Mouse (Mus musculus) megakaryocyte, embryonic 14.5 days (primary cell): Measurements from ENCODE around the gene Dock4. TPM values are rescaled to one million over a fixed set of nuclear protein-coding genes. Genes with fewer than 3 reads are reported as not detected.
"Not testable (repeated sequence)": the region's sequence is repeated elsewhere in the genome, so short reads cannot be mapped to it uniquely, and the experiment has no call there.

ENCODE experiments used
- H3K27me3 ChIP-seq: replicated peaks from 2 replicates; pipeline ENCODE3; 2012; ENCODE audit warnings: inconsistent platforms
- H3K36me3 ChIP-seq: replicated peaks from 2 replicates; pipeline ENCODE3; 2012; ENCODE audit warnings: low read length, inconsistent platforms, mixed read lengths
- H3K4me1 ChIP-seq: 2 replicates; pipeline ENCODE4 v1.6.1; 2012; ENCODE audit warnings: inconsistent platforms
- H3K4me3 ChIP-seq: replicated peaks from 2 replicates; pipeline ENCODE3; 2012; ENCODE audit warnings: moderate library complexity, mild to moderate bottlenecking, inconsistent platforms
- H3K9me3 ChIP-seq: 2 replicates; pipeline ENCODE4 v1.6.1; 2012; ENCODE audit warnings: inconsistent platforms
- FLI1 ChIP-seq: IDR thresholded peaks from 2 replicates; pipeline ENCODE4 v1.6.1; 2012; ENCODE audit warnings: low read length, inconsistent platforms, mixed read lengths
- GATA1 ChIP-seq: IDR thresholded peaks from 3 replicates; pipeline ENCODE4 v1.6.1; 2012; ENCODE audit warnings: mixed read lengths, low read length, inconsistent platforms, borderline replicate concordance
- polyA plus RNA-seq: library from polyadenylated mRNA; stranded (reverse); fragments of >175 nt; gene quantifications from 2 replicates; pipeline ENCODE4 v1.2.3, GENCODE M21; 2012; ENCODE audit warnings: low replicate concordance; ENCODE audit not compliant: insufficient read depth

The Dock4 gene
- polyA plus RNA-seq, 1 experiment, result 0.13 TPM

GRCm38 (mm10) chr12:40839817-40840216, 394.1 kb downstream of the Dock4 start:
- H3K4me1 ChIP-seq, result no peaks in the 10 kb centered on the region; the same call in 1 of the 2 replicates
- TF ChIP-seq FLI1 (no peak), GATA1 (no peak)
- no peaks in the 10 kb centered on the region for H3K9me3 ChIP-seq
- H3K27me3 ChIP-seq, result no peaks in the 10 kb centered on the region
- no peak overlapping the region for H3K4me3 ChIP-seq
- H3K36me3 ChIP-seq, result no peaks in the 10 kb centered on the region

DNA sequence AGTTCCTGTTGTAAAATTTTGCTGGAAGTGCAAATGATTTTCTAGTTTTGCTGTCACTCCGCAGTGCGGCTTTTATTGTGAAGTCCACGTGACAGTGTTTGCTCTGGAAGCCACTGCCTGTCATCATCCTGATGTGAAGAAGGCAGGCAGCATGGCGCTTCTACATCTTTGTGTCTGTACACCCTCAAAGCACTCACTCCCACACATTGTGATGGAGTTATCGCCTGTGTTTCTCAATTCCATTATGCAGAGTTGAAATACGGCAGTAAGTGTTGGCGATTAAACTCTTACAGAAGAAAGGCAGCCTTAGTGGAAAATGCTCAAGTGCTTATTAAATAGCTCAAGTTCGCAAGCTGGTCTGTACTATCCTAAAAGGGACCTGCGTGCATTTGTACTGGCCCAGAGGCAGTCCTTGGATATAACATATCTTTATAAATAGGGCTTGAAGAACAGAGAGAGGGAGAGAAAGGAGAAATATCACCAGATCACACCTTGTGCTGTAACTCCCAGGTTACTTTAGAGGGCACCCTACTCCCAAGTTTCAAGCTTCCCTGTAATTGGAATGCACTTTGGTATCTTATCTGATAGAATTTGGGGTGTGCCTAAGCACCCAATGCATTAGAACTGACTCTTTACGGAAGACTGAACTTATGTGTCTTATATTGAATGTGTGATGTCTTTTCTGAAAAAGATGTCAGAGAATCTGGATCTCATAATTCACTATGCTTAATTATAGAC, 396.7 kb downstream of the Dock4 start:
- no peaks in the 10 kb centered on the region for H3K27me3 ChIP-seq
- TF ChIP-seq GATA1, result no peak
- no peak overlapping the region for H3K4me3 ChIP-seq
- H3K36me3 ChIP-seq, result no peaks in the 10 kb centered on the region
- no peaks in the 10 kb centered on the region; the same call in 1 of the 2 replicates for H3K4me1 ChIP-seq
- no peaks in the 10 kb centered on the region for H3K9me3 ChIP-seq

DNA sequence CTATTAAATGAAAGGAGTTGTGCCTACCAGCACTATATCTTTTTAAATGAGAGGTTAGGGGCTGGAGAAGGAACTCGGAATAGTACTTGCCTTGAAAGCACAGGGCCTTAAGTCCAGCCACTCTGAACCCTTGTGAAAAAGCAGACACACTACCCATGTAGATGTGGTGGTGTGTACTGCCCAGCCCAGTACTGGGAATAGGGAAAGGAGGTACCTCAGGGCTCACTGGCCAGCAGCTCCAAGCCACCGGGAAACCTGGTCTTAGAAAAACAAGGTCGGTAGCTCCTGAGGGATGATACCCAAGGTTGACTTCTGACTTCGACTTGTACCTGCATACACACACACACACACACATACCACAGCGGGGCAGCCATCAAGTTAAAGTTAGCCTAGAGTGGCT, 397.2 kb downstream of the Dock4 start:
- TF ChIP-seq GATA1 (no peak), FLI1 (no peak)
- H3K36me3 ChIP-seq, result no peaks in the 10 kb centered on the region
- H3K27me3 ChIP-seq, result no peaks in the 10 kb centered on the region
- no peak overlapping the region for H3K4me3 ChIP-seq
- no peaks in the 10 kb centered on the region for H3K4me1 ChIP-seq
- H3K9me3 ChIP-seq, result no peaks in the 10 kb centered on the region

- Histone ChIP-seq H3K36me3 (no peaks in the 10 kb centered on the region), H3K9me3 (no peaks in the 10 kb centered on the region), H3K4me1 (no peaks in the 10 kb centered on the region), H3K4me3 (no peak overlapping the region), H3K27me3 (no peaks in the 10 kb centered on the region)
- no peak for TF ChIP-seq GATA1
- TF ChIP-seq FLI1, result no peak
Measured at GRCm38 (mm10) chr12:40843474-40844080, 397.8 kb downstream of the Dock4 start.

- Histone ChIP-seq H3K4me1 (no peaks in the 10 kb centered on the region), H3K4me3 (no peak overlapping the region), H3K9me3 (no peaks in the 10 kb centered on the region), H3K27me3 (no peaks in the 10 kb centered on the region), H3K36me3 (no peaks in the 10 kb centered on the region)
- no peak for TF ChIP-seq FLI1
- no peak for TF ChIP-seq GATA1
Measured at GRCm38 (mm10) chr12:40844324-40844723, 398.6 kb downstream of the Dock4 start.

DNA sequence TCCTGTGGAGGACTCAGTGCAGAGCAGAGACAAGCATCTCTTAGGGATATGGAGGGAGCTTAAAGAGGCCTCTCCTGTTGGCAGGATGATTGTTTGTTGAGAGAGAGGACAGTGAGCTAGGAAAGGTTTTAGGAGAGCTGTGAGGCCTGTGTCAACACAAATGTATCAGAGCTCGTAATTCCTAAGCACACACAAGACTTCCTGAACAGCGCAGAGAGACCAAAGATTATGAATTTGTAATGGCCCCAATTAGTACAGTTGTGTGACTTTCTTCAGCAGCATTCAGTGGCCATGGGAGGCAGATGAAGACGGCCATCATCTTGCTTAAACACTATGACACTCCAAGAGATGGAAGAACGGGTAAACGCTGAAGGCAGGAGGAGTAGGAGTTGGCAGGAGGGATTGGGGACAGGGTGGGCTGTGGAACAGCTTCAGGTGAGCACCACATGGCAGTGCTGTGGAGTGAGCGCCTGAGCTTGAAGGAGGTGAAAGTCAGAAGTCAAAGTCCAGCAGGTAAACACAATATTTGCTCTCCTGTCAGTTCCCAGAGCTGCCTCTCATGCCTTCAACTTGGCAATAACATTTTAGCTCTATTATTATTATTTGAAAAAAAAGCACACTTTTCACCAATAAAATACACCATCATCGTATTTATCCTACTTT, 409.1 kb downstream of the Dock4 start:
- peaks cover 39% of the 10 kb centered on the region for H3K9me3 ChIP-seq
- H3K36me3 ChIP-seq, result no peaks in the 10 kb centered on the region
- H3K27me3 ChIP-seq, result no peaks in the 10 kb centered on the region
- TF ChIP-seq GATA1, result no peak
- H3K4me3 ChIP-seq, result no peak overlapping the region
- no peaks in the 10 kb centered on the region for H3K4me1 ChIP-seq

DNA sequence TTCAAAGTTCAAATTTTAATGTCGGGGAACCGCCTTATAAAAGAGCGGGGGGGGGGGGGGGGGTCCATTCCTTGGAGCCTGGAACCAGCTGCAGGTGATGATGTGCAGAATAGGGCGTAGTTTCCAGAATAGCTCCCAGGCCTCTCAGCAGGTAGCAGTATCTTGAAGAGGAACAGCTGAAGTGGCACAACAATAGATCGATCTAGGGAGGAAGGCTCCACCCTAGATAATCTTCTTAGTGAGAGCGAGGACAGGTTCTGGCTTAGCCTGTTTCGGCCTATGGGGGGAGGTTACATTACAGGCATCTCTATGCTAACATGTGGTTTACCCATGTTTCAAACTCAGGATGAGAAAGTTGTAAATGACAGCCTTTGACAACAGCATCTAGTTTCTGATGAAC, 411.7 kb downstream of the Dock4 start:
- Histone ChIP-seq H3K27me3 (no peaks in the 10 kb centered on the region), H3K4me3 (no peak overlapping the region), H3K36me3 (no peaks in the 10 kb centered on the region), H3K4me1 (no peaks in the 10 kb centered on the region), H3K9me3 (peaks cover 41% of the 10 kb centered on the region)
- no peak for TF ChIP-seq GATA1
- no peak for TF ChIP-seq FLI1

- H3K27me3 ChIP-seq, H3K36me3 ChIP-seq, H3K4me1 ChIP-seq, H3K4me3 ChIP-seq: not testable (repeated sequence)
- peaks cover 43% of the 10 kb centered on the region for H3K9me3 ChIP-seq
Measured at GRCm38 (mm10) chr12:40858763-40859162, 413.0 kb downstream of the Dock4 start.

DNA sequence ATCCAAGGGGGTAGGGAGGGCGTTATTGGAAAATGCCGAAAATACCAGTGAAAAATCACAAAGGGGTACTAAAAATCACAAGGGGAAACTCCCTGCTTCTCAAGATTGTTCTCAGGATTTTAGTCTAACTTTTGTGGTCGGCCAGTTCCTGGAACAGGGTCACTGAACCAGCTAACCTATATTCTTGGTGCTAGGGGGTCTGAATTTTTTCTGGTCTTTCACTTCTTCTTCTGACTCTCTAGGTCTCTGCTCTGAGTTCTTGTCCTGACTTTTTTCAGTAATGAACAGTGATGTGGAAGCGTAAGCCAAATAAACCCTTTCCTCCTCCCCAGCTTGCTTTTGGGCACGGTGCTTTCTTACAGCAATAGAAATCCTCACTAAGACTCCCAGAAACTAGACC, 424.6 kb downstream of the Dock4 start:
- TF ChIP-seq GATA1 (no peak), FLI1 (no peak)
- H3K36me3 ChIP-seq, result no peaks in the 10 kb centered on the region
- H3K27me3 ChIP-seq, result no peaks in the 10 kb centered on the region
- peaks cover 21% of the 10 kb centered on the region for H3K9me3 ChIP-seq
- no peaks in the 10 kb centered on the region for H3K4me1 ChIP-seq
- no peak overlapping the region for H3K4me3 ChIP-seq

- H3K4me3 ChIP-seq, result no peak overlapping the region
- peaks cover 21% of the 10 kb centered on the region for H3K9me3 ChIP-seq
- TF ChIP-seq FLI1, result no peak
- TF ChIP-seq GATA1, result no peak
- H3K27me3 ChIP-seq, result no peaks in the 10 kb centered on the region
- H3K4me1 ChIP-seq, result no peaks in the 10 kb centered on the region
- no peaks in the 10 kb centered on the region for H3K36me3 ChIP-seq
Measured at GRCm38 (mm10) chr12:40872716-40873115, 427.0 kb downstream of the Dock4 start.

DNA sequence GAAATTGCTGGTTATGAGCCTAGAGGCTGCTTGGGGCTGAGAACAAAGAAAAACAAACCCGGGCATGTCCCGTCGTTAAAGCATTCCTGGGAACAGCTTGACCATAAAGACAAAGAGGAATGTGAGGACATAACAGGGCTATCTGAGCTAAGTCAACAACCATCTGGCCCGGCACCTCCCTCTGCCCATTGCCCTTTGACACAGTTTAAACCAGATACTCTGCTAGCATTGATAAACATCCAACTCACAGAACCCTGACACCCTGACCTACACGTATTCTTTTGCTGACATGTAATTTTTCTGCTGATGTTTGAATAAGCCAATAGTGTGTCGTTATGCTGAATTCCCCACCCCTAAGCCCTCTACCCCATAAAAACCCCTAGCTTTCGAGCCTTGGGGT, 427.5 kb downstream of the Dock4 start:
- not testable (repeated sequence) for H3K4me1 ChIP-seq
- peaks cover 21% of the 10 kb centered on the region for H3K9me3 ChIP-seq

More for the DNA sequence above, 427.5 kb downstream of the Dock4 start:
- H3K27me3 ChIP-seq, H3K36me3 ChIP-seq, H3K4me3 ChIP-seq: not testable (repeated sequence)
